Mouse (Mus musculus) forebrain, embryonic 16.5 days (tissue): ENCODE measurements around the gene Zbtb20. TPM values are rescaled to one million over a fixed set of nuclear protein-coding genes. Genes with fewer than 3 reads are reported as not detected.

Experiments
- ATAC-seq: fragments of 200-750 bp; cut with Nextera tagmentation; 2 replicates; pipeline ENCODE4 v1.8.0; 2017; ENCODE audit warnings: mild to moderate bottlenecking, moderate library complexity
- H3K27ac ChIP-seq: fragments of 300-500 bp; sonication (generic); 2 replicates; pipeline ENCODE4 v1.5.1; 2014; ENCODE audit warnings: low read length, control low read depth
- H3K27me3 ChIP-seq: fragments of 300-500 bp; sonication (generic); replicated peaks from 2 replicates; pipeline ENCODE4 v1.6.1; 2014; ENCODE audit warnings: low read length; ENCODE audit not compliant: control insufficient read depth, insufficient read depth
- H3K36me3 ChIP-seq: fragments of 300-500 bp; sonication (generic); 2 replicates; pipeline ENCODE4 v1.6.1; 2014; ENCODE audit not compliant: control insufficient read depth, insufficient read depth
- H3K4me1 ChIP-seq: fragments of 300-500 bp; sonication (generic); replicated peaks from 2 replicates; pipeline ENCODE4 v1.6.1; 2014; ENCODE audit warnings: low read length; ENCODE audit not compliant: control insufficient read depth, insufficient read depth
- H3K4me2 ChIP-seq: fragments of 300-500 bp; sonication (generic); 2 replicates; pipeline ENCODE4 v1.6.1; 2014; ENCODE audit warnings: mild to moderate bottlenecking, low read length, control low read depth
- H3K4me3 ChIP-seq: fragments of 300-500 bp; sonication (generic); replicated peaks from 2 replicates; pipeline ENCODE4 v1.5.1; 2014; ENCODE audit warnings: mild to moderate bottlenecking, low read length, control low read depth
- H3K9ac ChIP-seq: fragments of 300-500 bp; sonication (generic); replicated peaks from 2 replicates; pipeline ENCODE4 v1.6.1; 2014; ENCODE audit warnings: low read depth, low read length, control low read depth
- H3K9me3 ChIP-seq: fragments of 300-500 bp; sonication (generic); 2 replicates; pipeline ENCODE4 v1.6.1; 2016; ENCODE audit warnings: low read length; ENCODE audit not compliant: control insufficient read depth
- WGBS: fragments of 180-500 bp; shearing (Covaris S2); extraction: QIAGEN DNeasy Blood & Tissue Kit; methylation state at CpG from one replicate; pipeline ENCODE4 v1.1.7; 2014; 5-methylcytosine and 5-hydroxymethylcytosine counted together
- polyA plus RNA-seq: library from polyadenylated mRNA; unstranded; fragments of >200 nt; fragmentation: Nextera tagmentation; extraction: Ambion mirVana; gene quantifications from 2 replicates; pipeline ENCODE4 v1.2.1, GENCODE M21; 2015

Zbtb20 gene
- polyA plus RNA-seq, 1 experiment from 2014 or later = 126 TPM

GRCm38 (mm10) chr16:42874456-42874855 is 1.2 kb upstream of the Zbtb20 start:
- peak overlapping the region; percentile 78 for H3K9ac ChIP-seq
- H3K27ac ChIP-seq = peak overlapping the region; percentile 97
- H3K36me3 ChIP-seq = no peaks in the 10 kb centered on the region
- no peak for ATAC-seq
- H3K4me2 ChIP-seq = peak overlapping the region; percentile 50
- H3K9me3 ChIP-seq = no peaks in the 10 kb centered on the region
- H3K27me3 ChIP-seq = no peaks in the 10 kb centered on the region
- peak overlapping the region; percentile 59 for H3K4me3 ChIP-seq
- peaks cover 4% of the 10 kb centered on the region; the same call in 1 of the 2 replicates for H3K4me1 ChIP-seq
- 1% methylated on average over 5 of the region's 5 CpGs for WGBS

- WGBS = under 1% methylated on average over 54 of the region's 54 CpGs
- ATAC-seq = peak; percentile 95
- H3K4me3 ChIP-seq = peak overlapping the region; percentile 86
- peaks cover 8% of the 10 kb centered on the region for H3K4me1 ChIP-seq
- H3K9ac ChIP-seq = peak overlapping the region; percentile 78
- peak overlapping the region; percentile 97 for H3K27ac ChIP-seq
- H3K4me2 ChIP-seq = peak overlapping the region; percentile 50
- H3K9me3 ChIP-seq = no peaks in the 10 kb centered on the region
- no peaks in the 10 kb centered on the region for H3K36me3 ChIP-seq
- H3K27me3 ChIP-seq = no peaks in the 10 kb centered on the region
Measured at GRCm38 (mm10) chr16:42874910-42875851, 500 bp upstream of the Zbtb20 start.

DNA sequence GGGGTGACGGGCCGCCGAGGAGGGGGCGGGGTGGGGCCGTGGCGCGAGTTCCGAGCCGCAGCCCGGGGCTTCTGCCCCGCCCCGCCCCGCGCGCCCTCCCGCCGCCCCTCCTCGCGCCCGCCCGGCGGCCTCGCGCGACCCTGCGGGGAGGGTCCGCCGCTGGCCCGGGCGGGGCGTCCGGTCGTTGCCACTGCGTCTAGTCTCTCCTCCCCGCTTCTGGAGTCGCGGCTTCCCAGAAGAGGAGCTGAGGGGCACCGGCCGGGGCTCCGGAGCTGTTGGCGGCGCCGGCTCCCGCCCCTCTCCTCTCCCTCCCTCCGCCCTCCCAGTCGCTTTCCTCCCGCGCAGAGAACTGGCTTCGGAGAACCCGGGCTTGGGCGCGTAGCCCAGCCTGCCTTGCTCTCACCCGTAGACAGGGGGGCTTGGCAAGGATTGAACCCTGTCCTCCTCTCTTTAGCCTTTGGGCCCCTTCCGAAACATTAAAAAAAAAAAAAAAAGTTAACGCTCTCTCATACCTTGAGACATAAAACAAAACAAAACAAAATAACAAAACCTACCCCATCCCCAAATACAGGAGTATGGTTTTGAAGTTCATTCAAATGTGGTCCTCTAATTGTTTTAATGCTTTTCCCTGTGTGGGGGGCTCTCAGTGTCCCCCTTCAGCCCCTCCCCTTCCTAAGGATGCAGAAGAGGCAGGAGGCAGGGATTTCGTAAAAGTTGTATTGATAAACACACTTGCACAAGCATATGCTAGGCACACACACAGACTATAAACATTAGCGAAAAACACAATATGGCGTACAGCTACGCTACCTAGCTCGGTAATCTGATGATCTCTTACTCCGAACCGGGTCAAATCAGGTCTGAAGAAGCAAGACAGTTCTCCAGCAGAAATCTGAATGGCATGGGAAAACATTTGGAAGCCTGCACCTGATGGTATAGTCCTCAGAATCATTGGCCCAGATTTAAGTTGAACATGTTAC is 630 bp downstream of the Zbtb20 start:
- ATAC-seq = peak; percentile 23
- Histone ChIP-seq H3K36me3 (no peaks in the 10 kb centered on the region), H3K4me3 (peak overlapping the region; percentile 86), H3K9me3 (no peaks in the 10 kb centered on the region), H3K27ac (peak overlapping the region; percentile 97), H3K27me3 (no peaks in the 10 kb centered on the region), H3K9ac (peak overlapping the region; percentile 87), H3K4me2 (peak overlapping the region; percentile 77), H3K4me1 (peaks cover 9% of the 10 kb centered on the region)
- WGBS = under 1% methylated on average over 32 of the region's 62 CpGs

GRCm38 (mm10) chr16:42880046-42880445 is 4.4 kb downstream of the Zbtb20 start:
- Histone ChIP-seq H3K9me3 (no peaks in the 10 kb centered on the region), H3K9ac (no peak overlapping the region), H3K27me3 (no peaks in the 10 kb centered on the region), H3K27ac (0 out of 2 replicates have a peak overlapping the region, but pooled peaks have one; percentile 33), H3K36me3 (no peaks in the 10 kb centered on the region), H3K4me1 (peaks cover 9% of the 10 kb centered on the region), H3K4me2 (no peak overlapping the region), H3K4me3 (no peak overlapping the region)
- 59% methylated on average over 3 of the region's 3 CpGs for WGBS
- no peak for ATAC-seq

- H3K4me2 ChIP-seq = no peak overlapping the region
- no peaks in the 10 kb centered on the region for H3K36me3 ChIP-seq
- no peaks in the 10 kb centered on the region for H3K4me1 ChIP-seq
- no peaks in the 10 kb centered on the region for H3K9me3 ChIP-seq
- no peak overlapping the region for H3K9ac ChIP-seq
- WGBS = 67% methylated on average over 2 of the region's 2 CpGs
- H3K27ac ChIP-seq = no peak overlapping the region
- no peak overlapping the region for H3K4me3 ChIP-seq
- ATAC-seq = no peak
- H3K27me3 ChIP-seq = no peaks in the 10 kb centered on the region
Measured at GRCm38 (mm10) chr16:42885538-42885937, 9.9 kb downstream of the Zbtb20 start.

DNA sequence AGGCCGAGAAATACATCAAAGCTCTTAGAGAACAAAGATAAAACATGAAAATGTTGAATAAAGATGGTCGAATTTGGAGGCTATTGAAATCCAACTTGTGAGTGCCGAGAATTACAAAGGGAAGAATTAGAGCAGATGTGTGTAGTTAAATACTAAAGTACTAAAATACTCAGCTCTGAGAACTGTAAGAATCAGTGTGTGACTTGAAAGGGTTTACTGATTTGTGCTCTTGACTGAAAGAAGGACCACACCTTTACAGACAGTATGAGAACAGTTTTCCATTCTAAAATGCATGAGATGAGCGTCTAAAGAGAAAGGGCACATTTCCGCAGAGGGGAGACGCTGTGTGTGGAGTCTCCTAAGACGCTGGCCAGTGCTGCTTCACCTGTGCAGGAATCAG is 10.3 kb downstream of the Zbtb20 start:
- no peaks in the 10 kb centered on the region for H3K36me3 ChIP-seq
- 79% methylated on average over 7 of the region's 7 CpGs for WGBS
- H3K9me3 ChIP-seq = no peaks in the 10 kb centered on the region
- no peak overlapping the region for H3K27ac ChIP-seq
- no peaks in the 10 kb centered on the region for H3K27me3 ChIP-seq
- H3K4me3 ChIP-seq = no peak overlapping the region
- H3K4me2 ChIP-seq = no peak overlapping the region
- no peak for ATAC-seq
- H3K9ac ChIP-seq = no peak overlapping the region
- no peaks in the 10 kb centered on the region for H3K4me1 ChIP-seq

GRCm38 (mm10) chr16:42897125-42897693 is 21.5 kb downstream of the Zbtb20 start:
- Histone ChIP-seq H3K36me3 (no peaks in the 10 kb centered on the region), H3K27ac (no peak overlapping the region), H3K4me1 (no peaks in the 10 kb centered on the region), H3K4me3 (no peak overlapping the region), H3K9ac (no peak overlapping the region), H3K9me3 (no peaks in the 10 kb centered on the region), H3K27me3 (no peaks in the 10 kb centered on the region), H3K4me2 (no peak overlapping the region)
- WGBS = 78% methylated on average over 3 of the region's 3 CpGs
- no peak for ATAC-seq

GRCm38 (mm10) chr16:42900328-42900727 is 24.6 kb downstream of the Zbtb20 start:
- no peak overlapping the region for H3K4me2 ChIP-seq
- WGBS = 93% methylated on average over 1 of the region's 1 CpGs
- H3K9ac ChIP-seq = no peak overlapping the region
- H3K27me3 ChIP-seq = no peaks in the 10 kb centered on the region
- H3K36me3 ChIP-seq = no peaks in the 10 kb centered on the region
- no peaks in the 10 kb centered on the region for H3K4me1 ChIP-seq
- H3K9me3 ChIP-seq = no peaks in the 10 kb centered on the region
- no peak overlapping the region for H3K27ac ChIP-seq
- no peak for ATAC-seq
- no peak overlapping the region for H3K4me3 ChIP-seq
